Mouse (Mus musculus) megakaryocyte, embryonic 14.5 days (primary cell): ENCODE data around the gene Rin3.

Experiments
- FLI1 ChIP-seq: IDR thresholded peaks from 2 replicates; pipeline ENCODE4 v1.6.1; 2012; ENCODE audit warnings: low read length, inconsistent platforms, mixed read lengths
- GATA1 ChIP-seq: IDR thresholded peaks from 3 replicates; pipeline ENCODE4 v1.6.1; 2012; ENCODE audit warnings: mixed read lengths, low read length, inconsistent platforms, borderline replicate concordance

GRCm38 (mm10) chr12:102251070-102251469 lies 31.8 kb upstream of the Rin3 start:
- TF ChIP-seq FLI1 (no peak), GATA1 (no peak)
